Mouse (Mus musculus): ENCODE measurements around the gene Vmn2r4. TPM values are rescaled to one million over a fixed set of nuclear protein-coding genes. Genes with fewer than 3 reads are reported as not detected.
"Not testable (repeated sequence)": the region's sequence is repeated elsewhere in the genome, so short reads cannot be mapped to it uniquely, and the experiment has no call there.

The Vmn2r4 gene
- polyA plus RNA-seq (2016; fragmentation: Nextera tagmentation; extraction: Ambion mirVana) = not detected in 2 replicates

DNA sequence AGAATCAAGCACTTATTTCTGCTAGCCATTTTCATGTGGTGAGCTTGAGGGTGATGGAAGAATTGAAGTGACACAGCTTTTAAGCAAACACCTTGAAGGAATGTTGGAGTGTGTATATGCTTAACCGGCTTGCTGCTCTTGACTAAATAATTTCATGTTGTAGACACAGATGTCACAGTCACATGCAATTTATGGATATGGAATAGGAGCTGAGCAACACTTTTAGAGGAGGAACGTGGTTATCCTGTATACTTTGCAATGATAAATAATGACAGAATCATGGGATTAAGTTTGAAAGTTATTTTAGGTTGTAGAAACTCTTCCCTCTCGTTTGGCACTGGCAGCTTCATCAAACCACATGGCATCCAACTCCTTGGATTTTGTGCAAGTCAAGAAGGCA, at the start of gene Vmn2r4:
Gene Vmn2r4, minus strand, starts transcription at position 101 of the 400 bp plus-strand sequence.
- H3K9ac ChIP-seq; H3K9me3 ChIP-seq; H3K4me3 ChIP-seq; ATAC-seq (ENCODE audit: low FRiP score, low read depth); H3K4me2 ChIP-seq (replicated peaks); H3K27me3 ChIP-seq (replicated peaks); H3K4me1 ChIP-seq; H3K36me3 ChIP-seq; H3K27ac ChIP-seq: not testable (repeated sequence)
- WGBS = 79% methylated on average over 3 of the region's 3 CpGs

DNA sequence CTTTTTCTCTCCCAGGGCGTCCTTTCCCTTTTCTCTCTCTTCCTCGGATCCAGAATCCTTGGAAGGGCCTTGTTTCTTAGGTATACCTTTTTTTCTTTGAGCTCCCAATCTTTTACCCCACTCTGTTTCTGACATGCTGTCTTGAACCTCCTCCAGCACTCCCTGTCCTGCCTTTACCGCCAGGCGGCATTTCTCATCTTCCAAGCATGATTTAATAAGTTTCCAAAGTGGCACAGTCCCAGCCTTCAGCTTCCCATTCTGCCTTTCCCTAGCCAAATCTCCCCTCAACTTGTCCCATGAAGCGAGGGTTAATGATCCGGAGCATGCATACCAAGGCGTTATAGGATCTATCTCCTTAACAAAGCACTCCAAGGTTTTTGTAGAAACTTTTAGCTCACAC, 19.1 kb upstream of the Vmn2r4 start:
- 93% methylated on average over 7 of the region's 7 CpGs for WGBS
- H3K27me3 ChIP-seq (replicated peaks); H3K4me2 ChIP-seq (replicated peaks); H3K4me1 ChIP-seq; H3K4me3 ChIP-seq; H3K27ac ChIP-seq; H3K9ac ChIP-seq; H3K9me3 ChIP-seq; H3K36me3 ChIP-seq; ATAC-seq (ENCODE audit: low FRiP score, low read depth): not testable (repeated sequence)

DNA sequence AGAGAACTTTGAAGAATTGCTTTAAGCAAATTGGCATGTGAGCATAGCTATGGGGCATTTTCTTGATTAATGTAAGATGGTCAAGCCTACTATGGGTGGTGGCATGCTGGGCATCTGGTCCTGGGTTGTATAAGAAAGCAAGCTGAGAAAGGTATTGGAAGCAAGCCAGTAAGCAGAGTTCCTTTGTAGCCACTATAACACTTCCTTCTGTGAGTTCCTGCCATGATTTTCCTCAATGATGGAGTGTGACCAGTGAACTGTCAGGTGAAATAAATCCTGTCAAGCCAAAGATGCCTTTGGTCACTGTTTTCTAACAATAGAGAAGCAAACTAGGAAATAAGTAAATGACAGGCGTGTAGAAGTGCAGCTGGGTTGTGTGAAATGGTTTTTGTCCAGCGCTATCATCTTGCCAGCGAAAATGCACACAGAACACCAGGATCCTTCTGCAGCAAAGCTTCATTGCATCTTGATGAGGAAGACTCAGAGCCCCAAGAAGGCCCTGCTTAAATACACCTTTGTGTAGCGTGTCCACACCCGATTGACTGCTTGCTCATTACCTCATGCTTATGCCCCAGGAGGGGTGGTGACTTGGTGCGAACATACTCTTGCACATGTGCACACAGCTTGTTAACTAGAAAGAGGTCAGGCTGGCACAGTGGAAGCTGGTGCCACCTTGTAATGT, 13.1 kb upstream of the Vmn2r4 start:
- H3K9me3 ChIP-seq; H3K36me3 ChIP-seq; H3K27ac ChIP-seq; H3K4me2 ChIP-seq (replicated peaks); H3K27me3 ChIP-seq (replicated peaks); H3K4me1 ChIP-seq; H3K4me3 ChIP-seq; H3K9ac ChIP-seq: not testable (repeated sequence)
- WGBS = 75% methylated on average over 6 of the region's 6 CpGs
- ATAC-seq (ENCODE audit: low FRiP score, low read depth) = peak; percentile 90

- H3K4me3 ChIP-seq; H3K9me3 ChIP-seq; ATAC-seq (ENCODE audit: low FRiP score, low read depth); H3K36me3 ChIP-seq; H3K4me1 ChIP-seq; H3K27me3 ChIP-seq (replicated peaks); H3K9ac ChIP-seq; H3K4me2 ChIP-seq (replicated peaks); H3K27ac ChIP-seq: not testable (repeated sequence)
- WGBS = 91% methylated on average over 1 of the region's 1 CpGs
Observed at GRCm38 (mm10) chr3:64422141-64422540, 7.0 kb upstream of the Vmn2r4 start.

DNA sequence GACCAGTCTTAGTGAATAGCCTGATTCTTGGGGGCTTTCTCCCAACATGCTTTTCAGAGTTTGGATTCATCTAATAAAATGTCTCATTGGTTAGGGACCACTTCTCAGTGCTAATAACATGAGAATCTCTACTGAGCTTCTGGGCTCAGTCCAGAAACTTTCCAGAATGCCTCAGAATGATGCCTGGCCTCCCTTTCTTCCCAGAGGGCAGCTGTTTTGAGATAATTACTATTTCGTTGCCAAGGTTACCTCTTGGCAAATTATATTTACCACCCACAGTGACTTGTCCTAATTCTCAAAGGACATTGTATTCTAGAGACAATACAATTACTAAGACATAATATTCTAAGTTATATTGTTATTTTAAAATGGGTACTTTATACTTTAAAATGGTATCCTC, 2.3 kb upstream of the Vmn2r4 start:
- not testable (repeated sequence) for H3K9me3 ChIP-seq; H3K4me3 ChIP-seq; H3K36me3 ChIP-seq; H3K4me1 ChIP-seq; H3K9ac ChIP-seq; H3K4me2 ChIP-seq (replicated peaks); ATAC-seq (ENCODE audit: low FRiP score, low read depth); H3K27ac ChIP-seq; H3K27me3 ChIP-seq (replicated peaks)
- WGBS = 91% methylated on average over 1 of the region's 1 CpGs

DNA sequence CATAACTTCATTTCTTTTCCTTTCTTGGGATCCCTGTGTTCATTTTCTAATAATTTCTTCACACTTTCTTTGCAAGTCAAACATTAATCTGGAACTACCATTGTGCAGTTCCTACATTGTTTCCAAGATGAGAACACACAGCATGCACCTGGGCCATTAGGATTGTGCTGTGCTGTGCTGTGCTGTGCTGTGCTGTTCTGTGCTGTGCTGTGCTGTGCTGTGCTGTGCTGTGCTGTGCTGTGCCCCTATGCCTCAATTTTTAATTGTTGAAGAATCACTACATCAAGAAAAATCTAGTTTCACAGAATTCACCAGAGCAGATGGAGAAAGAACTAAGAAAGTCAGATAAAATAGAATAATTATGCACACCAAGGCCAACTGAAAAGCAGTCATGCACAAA, 915 bp downstream of the Vmn2r4 start:
- not testable (repeated sequence) for H3K36me3 ChIP-seq; H3K27me3 ChIP-seq (replicated peaks); H3K4me1 ChIP-seq; H3K27ac ChIP-seq; H3K9ac ChIP-seq; H3K4me2 ChIP-seq (replicated peaks); ATAC-seq (ENCODE audit: low FRiP score, low read depth); H3K4me3 ChIP-seq; H3K9me3 ChIP-seq

DNA sequence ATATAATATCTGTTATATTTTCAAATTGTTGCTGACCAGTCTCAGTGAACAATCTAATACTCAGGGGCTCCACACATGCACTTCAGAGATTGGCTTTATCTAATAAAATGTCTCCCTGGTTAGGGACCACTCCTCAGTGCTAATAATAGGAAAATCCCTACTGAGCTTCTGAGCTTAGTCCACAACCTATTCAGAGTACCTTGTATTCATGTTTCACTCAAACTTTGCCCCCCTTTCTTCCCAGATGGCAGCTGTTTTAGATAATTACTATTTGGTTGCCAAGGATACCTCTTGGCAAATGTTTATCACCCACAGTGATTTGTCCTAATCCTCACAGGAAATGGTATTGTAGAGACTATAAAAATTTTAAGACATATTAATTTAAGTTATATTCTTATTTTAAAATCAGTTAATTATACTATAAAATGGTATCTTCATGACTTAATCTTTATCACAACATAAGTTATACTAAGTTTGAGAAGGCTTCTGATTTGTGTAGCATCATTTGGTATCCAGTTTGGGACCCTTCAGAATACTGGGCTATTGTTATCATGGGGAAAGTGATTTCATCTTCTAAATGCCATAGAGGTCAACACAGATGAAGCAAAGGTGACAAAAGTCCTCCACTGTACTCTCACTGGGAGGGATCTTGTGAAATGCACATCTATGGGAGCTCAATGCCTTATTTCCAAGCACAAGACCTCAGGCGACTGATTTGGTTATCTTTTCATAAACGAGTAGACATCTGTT, 55.7 kb downstream of the Vmn2r4 start:
- Histone ChIP-seq H3K4me2 (replicated peaks) (no peak overlapping the region), H3K27ac (no peak overlapping the region), H3K4me3 (no peak overlapping the region), H3K36me3 (no peaks in the 10 kb centered on the region), H3K9me3 (no peaks in the 10 kb centered on the region), H3K9ac (no peak overlapping the region), H3K4me1 (no peaks in the 10 kb centered on the region), H3K27me3 (replicated peaks) (no peaks in the 10 kb centered on the region)
- WGBS = 66% methylated on average over 2 of the region's 2 CpGs
- ATAC-seq (ENCODE audit: low FRiP score, low read depth) = no peak

Other genes starting within 250 kb of the Vmn2r4 start
- gene Vmn2r3, start 125.7 kb downstream of the Vmn2r4 start, polyA plus RNA-seq (2016; fragmentation: Nextera tagmentation; extraction: Ambion mirVana) = not detected in 2 replicates
- gene Vmn2r5, start 94.5 kb upstream of the Vmn2r4 start, polyA plus RNA-seq (2016; fragmentation: Nextera tagmentation; extraction: Ambion mirVana) = not detected in 2 replicates
- not detected in 2 replicates for gene Vmn2r6, start 150.5 kb upstream of the Vmn2r4 start, polyA plus RNA-seq (2016; fragmentation: Nextera tagmentation; extraction: Ambion mirVana)